Mouse (Mus musculus) splenic B cell, adult 2 months (primary cell): ENCODE data around the gene Epb41l4b.

Source experiments
- DNase-seq: peaks from one replicate; pipeline ENCODE4 v3.0.0-alpha.2; 2011; ENCODE audit warnings: low read depth, low spot score
- H3K27me3 ChIP-seq: 2 replicates; pipeline ENCODE4 v1.6.1; 2012; ENCODE audit warnings: mild to moderate bottlenecking, low read length, moderate library complexity, mixed read lengths; ENCODE audit not compliant: control insufficient read depth, poor library complexity, insufficient read depth, severe bottlenecking
- H3K36me3 ChIP-seq: 2 replicates; pipeline ENCODE4 v1.6.1; 2012; ENCODE audit warnings: mild to moderate bottlenecking, low read length, moderate library complexity, mixed read lengths; ENCODE audit not compliant: control insufficient read depth, poor library complexity, insufficient read depth, severe bottlenecking

Epb41l4b gene

DNA sequence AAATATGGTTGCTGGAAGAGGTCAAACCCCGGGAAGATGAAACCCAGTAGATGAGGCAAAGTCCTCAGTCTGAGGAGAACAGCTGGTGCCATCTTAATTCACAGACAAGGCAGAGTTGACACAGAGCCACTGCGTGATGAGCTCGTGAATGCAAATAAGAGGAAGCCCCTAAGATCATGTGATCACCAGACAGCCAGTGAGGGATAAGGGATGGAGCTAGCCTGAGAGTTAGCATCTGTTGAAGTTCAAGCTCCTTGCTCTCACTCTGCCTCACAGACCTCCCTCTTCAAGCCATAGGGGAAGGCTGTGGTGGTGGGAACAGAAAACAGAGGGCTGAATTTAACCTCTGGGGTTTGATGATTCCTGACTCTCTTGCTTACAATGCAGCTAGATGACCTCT, 22.4 kb upstream of the Epb41l4b start:
- peak; percentile 6 for DNase-seq
- Histone ChIP-seq H3K36me3 (no peaks in the 10 kb centered on the region), H3K27me3 (no peaks in the 10 kb centered on the region)

DNA sequence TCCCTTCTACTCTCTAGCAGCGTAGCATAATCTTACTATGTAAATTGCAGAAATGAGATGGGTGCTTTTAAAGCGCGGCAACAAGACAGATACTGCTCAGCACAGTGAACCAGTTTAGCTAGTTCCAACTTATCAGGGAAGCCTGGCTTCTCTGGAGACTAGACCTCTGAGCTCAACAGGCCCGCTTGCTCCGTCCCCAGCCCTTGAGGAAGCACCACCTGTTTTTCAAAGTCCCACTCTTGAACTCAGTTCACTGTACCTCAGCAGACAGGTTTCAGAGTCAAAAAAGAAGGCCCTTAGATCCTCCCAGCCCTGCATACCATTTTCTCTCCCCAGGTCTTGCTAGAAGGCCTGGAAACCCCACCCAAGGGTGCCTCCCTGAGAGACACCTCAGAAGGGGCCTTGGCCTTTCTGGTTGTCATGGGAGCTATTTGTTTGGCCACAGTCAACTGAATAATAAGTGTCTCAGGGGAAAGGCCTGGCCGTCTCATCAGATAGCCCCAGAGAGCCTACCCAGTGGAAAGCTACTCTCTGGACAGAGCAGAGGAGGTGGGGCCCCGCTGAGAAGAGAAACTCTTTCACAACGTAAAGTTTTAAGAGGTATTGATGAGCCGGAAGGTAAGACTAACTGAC, 21.5 kb upstream of the Epb41l4b start:
- no peaks in the 10 kb centered on the region for H3K36me3 ChIP-seq
- H3K27me3 ChIP-seq = no peaks in the 10 kb centered on the region
- DNase-seq = no peak

DNA sequence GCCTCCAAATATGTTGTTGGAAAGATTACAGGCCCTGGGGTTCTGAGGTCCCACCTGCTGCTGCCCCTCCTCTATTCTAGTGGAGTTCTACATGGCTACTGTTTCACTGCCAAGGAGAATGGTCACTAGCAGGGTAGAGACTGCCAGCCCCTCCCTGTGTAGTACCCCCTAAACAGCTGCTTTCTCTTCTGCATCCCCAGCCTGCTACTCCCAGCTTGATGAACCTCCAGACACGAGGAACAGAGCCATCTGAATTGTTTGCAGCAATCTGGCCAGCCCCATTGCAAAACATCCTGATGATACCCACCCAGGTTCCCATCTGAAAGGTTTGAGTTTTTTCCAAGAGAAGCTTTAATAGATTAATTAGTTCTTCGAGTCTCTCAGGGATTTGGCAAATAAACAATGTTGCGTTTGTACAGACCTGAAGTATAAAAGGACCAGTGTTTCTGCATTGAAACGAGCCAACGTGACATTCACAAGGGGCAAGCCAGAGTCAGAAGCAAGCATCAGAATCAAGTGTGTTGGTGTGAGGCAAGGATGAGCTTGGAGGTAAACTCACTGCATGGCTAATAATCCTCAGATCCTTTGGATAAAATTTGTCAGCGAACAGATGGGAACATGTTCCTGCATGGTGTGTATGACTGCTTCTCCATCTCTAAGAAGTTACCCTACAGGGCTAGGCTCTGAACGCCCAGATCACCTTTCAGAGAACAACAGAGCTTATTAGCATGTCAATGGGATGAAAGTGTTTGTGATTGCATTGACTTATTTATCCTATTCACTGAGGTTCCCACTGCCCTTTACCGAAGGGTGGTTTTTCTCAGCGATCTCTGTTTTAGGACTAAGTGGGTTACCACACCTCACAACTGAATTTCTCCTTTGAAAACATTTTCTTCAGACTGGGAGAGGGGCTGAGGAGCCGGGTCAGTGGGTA, 19.8 kb upstream of the Epb41l4b start:
- Histone ChIP-seq H3K36me3 (no peaks in the 10 kb centered on the region), H3K27me3 (no peaks in the 10 kb centered on the region)
- no peak for DNase-seq

DNA sequence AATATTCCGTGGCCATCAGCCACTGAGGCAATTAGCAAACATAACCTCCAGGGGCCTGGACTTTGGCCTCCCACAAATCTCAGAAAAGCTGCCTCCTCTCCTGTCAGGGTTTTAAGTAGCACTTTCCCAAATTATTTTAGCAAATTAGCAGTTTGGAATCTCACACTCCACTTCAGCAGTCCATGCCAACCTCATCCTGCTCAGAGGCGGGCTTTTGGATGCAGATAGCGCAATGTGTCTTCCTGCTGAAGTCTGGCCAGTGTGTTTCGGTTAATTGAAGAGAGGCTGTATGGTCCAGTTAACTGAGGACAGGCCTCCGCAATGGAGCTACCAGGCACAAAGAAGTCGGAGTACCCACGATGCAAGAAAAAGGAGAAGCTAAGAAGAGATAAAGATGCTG, 17.3 kb upstream of the Epb41l4b start:
- DNase-seq = no peak

DNA sequence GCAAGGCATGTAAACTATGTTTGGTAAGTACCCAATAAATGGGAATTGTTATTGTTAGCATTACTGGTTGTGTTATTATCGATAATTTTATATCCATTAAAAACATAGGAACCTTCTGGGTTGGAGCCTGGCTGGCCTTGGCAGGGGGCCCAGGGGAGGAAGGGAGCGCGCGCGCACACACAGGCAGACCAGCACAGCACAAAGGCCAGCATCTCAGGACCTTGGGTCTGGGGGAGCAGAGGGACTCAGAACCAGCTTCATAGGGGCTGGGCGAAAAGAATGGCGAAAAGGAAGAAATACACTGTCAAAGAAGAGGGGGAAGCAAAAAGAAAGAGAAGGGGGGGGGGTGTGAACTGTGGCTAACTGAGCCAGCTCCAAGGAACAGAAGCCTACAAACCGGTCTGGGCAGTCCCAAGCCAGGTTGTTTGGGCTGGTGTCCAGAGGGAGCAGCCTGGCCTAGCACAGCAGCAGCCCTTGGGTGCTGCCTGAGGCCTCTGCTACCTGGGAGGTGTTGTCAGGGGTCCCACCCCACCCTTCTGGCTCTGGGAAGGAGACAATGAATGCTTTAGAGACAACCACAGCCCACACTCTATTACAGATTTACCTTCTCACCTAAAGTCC, 13.4 kb upstream of the Epb41l4b start:
- no peaks in the 10 kb centered on the region for H3K36me3 ChIP-seq
- no peaks in the 10 kb centered on the region for H3K27me3 ChIP-seq
- DNase-seq = no peak

More for the DNA sequence above, 17.3 kb upstream of the Epb41l4b start:
- Histone ChIP-seq H3K27me3 (no peaks in the 10 kb centered on the region), H3K36me3 (no peaks in the 10 kb centered on the region)

DNA sequence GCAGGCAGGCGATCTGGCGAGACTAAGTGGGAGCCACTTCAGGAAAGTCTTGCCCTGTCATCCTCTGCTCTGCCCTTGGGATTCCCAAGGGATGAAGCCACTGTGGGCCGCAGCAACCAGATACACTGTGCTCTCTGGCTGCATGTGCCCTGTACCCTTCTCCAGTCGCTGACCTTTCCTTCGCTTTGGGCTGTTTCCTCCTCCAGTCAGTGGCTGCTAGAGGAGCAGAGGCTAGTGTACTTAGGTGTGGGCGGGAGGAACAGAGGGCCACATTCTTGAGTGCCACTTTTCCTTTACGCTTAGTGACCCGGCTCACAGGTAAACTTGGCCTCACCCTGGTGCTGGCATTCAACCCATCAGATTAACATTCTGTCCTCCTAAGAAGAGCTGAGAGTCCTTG, 10.6 kb upstream of the Epb41l4b start:
- DNase-seq = no peak
- H3K36me3 ChIP-seq = no peaks in the 10 kb centered on the region
- no peaks in the 10 kb centered on the region; the same call in 1 of the 2 replicates for H3K27me3 ChIP-seq

DNA sequence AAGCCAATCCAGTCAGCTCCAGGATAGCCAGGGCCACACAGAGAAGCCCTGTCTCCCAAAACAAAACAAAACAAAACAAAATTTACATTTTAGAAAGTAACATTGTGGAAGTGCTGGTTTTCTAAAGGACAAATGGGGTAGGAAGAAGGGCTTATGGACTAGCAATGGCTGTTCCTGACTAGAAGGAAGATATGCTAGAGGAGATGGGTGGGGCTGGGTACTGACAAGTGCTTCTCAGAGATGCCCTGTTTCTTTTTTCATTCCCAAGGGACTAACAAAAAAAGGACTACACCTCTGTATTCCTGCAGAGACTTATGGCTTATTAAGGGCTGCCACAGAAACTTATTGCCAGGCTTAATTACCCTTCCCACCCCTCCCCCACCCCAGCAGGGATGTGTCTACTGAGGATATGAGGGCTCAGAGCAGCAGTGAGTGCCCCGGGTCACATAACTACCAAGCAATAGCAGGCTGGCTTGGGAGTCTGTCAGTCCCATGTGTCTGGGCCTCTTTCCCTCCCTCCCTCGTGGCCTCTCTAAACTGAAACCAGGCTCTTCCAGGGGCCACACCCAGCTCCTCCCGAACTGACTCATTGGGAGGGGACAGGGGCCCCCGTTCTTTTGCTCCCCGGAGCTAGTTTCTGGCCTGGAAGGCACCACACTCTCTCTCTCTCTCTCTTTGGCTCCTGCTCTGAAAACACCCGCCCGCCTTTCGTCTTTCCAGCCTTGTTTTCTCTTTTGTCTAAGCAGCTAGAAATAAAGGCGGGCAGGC, 10.0 kb upstream of the Epb41l4b start:
- no peaks in the 10 kb centered on the region; the same call in 1 of the 2 replicates for H3K27me3 ChIP-seq
- DNase-seq = no peak
- H3K36me3 ChIP-seq = no peaks in the 10 kb centered on the region

DNA sequence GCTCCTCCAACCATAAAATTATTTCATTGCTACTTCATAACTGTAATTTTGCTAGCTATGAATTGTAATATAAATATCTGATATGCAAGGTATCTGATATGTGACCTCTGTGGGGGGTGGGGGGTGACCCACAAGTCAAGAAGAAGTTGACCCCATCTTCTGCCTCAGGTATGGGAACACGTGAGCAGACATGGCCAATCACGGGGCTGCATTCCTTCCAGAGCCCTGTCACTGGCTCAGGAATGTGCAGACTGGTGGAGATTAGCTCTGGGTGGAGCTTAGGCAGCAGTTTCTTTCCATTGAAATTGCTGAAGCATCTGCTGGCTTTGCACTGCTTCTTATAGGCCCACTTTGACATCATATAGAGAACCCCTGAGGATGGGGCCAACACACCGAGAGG, 4.9 kb upstream of the Epb41l4b start:
- no peak for DNase-seq
- no peaks in the 10 kb centered on the region; the same call in 1 of the 2 replicates for H3K27me3 ChIP-seq
- H3K36me3 ChIP-seq = no peaks in the 10 kb centered on the region

DNA sequence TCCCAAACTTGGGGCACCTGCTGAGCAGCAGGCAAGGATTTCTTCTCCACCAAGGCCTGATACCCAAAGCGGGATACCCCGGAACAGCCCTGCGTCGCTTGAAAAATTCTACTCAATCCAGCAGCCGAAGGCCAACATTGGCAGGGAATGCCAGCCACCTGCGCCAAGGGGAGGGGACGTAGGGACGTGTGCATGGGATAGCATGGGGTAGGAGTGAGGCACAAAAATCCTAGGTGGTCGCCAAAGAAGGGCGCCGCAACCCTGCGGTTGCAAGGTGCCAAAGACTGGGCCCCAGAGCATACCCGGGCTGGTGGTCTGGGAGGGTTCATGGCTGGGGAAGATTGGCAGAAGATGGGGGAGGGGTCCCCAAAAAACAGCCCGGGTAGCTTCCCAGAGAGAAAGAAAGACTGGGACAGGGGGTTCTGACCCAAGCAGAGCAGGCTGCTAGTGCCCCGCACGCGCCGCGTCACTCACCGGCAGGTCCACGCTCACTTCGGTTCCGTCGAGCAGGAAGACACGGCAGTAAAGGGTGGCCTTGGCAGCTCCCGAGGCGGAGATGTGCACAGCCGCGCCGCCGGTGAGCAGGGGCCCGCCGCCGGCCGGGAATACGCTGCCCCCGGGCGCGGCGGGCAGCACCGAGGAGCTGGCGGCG, 737 bp downstream of the Epb41l4b start:
- peak; percentile 39 for DNase-seq
- Histone ChIP-seq H3K36me3 (no peaks in the 10 kb centered on the region), H3K27me3 (peaks cover 6% of the 10 kb centered on the region)

DNA sequence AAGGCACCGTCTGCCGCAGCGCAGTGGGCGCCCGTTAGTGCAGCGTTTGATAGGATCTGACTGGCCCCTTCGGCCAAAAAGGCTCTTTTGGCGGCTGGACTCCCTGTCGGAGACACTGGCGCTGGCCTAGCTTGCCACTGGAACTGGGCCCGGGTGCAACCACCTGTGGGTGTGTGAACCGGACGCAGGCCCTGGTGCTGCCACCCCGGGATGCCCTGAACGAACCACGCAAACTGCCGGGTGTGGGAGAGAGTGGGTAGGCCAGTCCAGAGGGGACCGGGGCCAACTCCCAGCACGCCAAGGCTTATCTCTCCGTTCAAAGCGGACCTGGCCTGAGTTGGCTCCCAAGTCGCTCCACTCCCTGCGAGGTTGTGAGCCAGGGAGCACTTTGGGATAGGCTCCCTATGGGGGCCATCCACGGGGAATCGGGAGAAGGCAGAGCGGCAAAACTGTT, 1.3 kb downstream of the Epb41l4b start:
- DNase-seq = peak; percentile 30
- Histone ChIP-seq H3K36me3 (no peaks in the 10 kb centered on the region), H3K27me3 (peaks cover 6% of the 10 kb centered on the region)

DNA sequence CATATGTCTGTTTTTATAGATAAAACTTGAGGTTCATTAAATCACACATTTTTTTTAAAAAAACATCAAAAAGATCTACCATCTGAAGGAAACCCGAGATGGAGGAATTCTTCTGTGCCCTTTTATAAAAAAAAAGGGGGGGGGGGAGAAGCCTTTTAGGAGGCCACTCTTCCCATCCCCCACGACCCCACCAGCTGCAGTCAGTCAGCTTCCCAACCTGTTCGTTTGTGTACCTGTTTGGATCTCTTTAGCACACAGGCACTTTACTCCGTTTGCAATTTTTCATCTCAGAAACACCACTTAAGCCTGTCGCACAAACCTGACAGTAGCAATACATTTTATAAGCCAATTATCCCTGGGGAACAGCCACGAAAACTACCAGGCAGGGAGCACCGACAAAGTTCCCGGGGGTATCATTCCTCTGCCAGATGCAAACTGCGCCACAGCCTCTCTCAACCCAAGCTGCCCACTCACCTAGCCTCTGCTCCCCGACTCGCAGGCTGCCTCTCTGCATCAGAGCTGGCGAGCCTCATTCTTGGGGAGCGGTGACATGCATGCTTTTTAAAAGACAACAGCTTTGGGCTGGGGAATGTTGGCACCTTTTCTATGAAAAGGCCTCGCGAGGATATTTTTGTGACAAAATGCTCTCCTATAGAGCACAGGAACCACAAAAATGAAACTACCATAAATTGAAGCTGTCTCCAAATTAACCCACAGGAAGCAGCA, 2.1 kb downstream of the Epb41l4b start:
- DNase-seq = peak; percentile 15
- peaks cover 6% of the 10 kb centered on the region for H3K27me3 ChIP-seq
- no peaks in the 10 kb centered on the region for H3K36me3 ChIP-seq

DNA sequence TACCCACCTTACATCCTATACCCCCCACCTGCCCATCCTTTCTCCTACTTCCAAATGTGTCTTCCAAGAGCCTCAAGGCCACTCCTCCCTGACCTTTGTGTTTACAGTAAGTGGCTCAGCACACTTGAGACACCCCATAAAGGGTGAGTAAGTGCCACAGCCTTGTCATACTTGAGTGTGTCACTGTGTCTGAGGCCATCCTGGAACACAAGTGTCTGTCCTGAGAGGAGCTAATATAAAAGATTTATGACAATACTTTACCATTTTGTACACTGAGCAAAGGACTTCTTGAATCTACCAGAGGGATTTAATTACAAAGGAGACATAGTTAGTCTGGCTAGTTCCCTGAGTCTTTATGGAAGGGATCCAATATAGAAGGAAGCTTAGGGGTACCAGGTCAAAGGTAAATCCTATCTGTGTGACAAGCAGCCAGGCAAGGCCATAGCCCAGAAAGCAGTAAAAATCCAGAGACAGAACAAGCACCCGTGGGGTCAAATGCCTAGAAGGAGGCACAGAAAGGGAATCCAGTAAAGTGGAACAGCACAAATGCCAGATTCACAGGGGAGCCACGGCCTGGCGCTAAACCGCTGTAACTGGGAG, 2.9 kb downstream of the Epb41l4b start:
- no peak for DNase-seq
- Histone ChIP-seq H3K36me3 (no peaks in the 10 kb centered on the region), H3K27me3 (peaks cover 6% of the 10 kb centered on the region)

DNA sequence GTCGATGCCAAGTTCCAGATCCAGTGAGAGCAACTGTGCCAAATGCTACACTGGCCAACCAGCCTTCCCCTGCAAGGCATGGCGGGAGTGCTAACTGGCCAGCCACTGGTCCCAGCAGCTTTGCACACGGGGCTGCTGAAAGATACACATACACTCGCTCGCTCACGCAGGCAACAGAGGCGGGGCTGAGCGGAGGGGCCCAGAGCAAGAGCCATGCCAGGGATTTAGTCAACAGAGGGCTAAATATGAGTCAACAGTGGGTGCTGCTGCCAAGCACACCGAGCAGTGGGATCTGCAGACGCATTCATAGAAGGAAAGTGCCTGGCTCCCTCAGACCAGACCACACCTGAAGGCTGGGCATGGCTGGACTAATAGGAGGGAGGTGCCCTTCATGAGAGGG, 3.8 kb downstream of the Epb41l4b start:
- no peak for DNase-seq

More for the DNA sequence above, 3.8 kb downstream of the Epb41l4b start:
- Histone ChIP-seq H3K27me3 (peaks cover 6% of the 10 kb centered on the region), H3K36me3 (no peaks in the 10 kb centered on the region)
